9 mouse cellular contexts compared by ENCODE assay signal in genomic region chr5:135868653-135869052, GRCm38 (mm10). TPM values are rescaled to one million over a fixed set of nuclear protein-coding genes. Genes with fewer than 3 reads are reported as not detected.
DNase-seq lines count a peak whose midpoint lies in the region; ATAC-seq and TF ChIP-seq lines count a peak whose summit lies in the region.
"Had no signal": no experiment of that assay in that cellular context is flagged by ENCODE, and none has a peak within 500 bp of the region (broad histone marks: within the 10 kb centered on the region; RNA-seq: fewer than 3 reads in every experiment).

No protein-coding gene starts in this region.

- H3K4me1 ChIP-seq in heart, embryonic 15.5 days (replicated peaks), result peaks cover 26% of the 10 kb centered on the region
- no peaks in the 10 kb centered on the region for H3K4me1 ChIP-seq in heart, adult 2 months (ENCODE audit: control insufficient read depth, insufficient read depth, low read length)
- no peaks in the 10 kb centered on the region for H3K4me1 ChIP-seq in cortical plate, adult 2 months (ENCODE audit: control insufficient read depth, insufficient read depth, low read length)
- H3K4me1 ChIP-seq in hindbrain, embryonic 13.5 days (replicated peaks), result peaks cover 41% of the 10 kb centered on the region
- H3K4me1 ChIP-seq in midbrain, embryonic 14.5 days (ENCODE audit: control insufficient read depth, insufficient read depth, low read length), result peaks cover 25% of the 10 kb centered on the region

- intact Hi-C loops in heart, adult 2 months (cut with DNase I), result no loop called here

- no peak for TF ChIP-seq CTCF in heart, adult 2 months (IDR thresholded peaks at IDR 0.05)
- TF ChIP-seq CTCF in cortical plate, adult 2 months (IDR thresholded peaks at IDR 0.05; ENCODE audit: extremely low read depth, insufficient read depth, low read length), result no peak

- H3K79me2 ChIP-seq in heart, adult 2 months (replicated peaks; ENCODE audit: control insufficient read depth, insufficient read depth, low read length), result no peaks in the 10 kb centered on the region

- no peak for ATAC-seq in heart, embryonic 15.5 days (replicated peaks; ENCODE audit: insufficient number of reproducible peaks, insufficient read depth, low FRiP score, low read depth)
- ATAC-seq in hindbrain, embryonic 13.5 days (ENCODE audit: low FRiP score), result peak; percentile 22; the same call in 1 of the 2 replicates
- no peak for ATAC-seq in midbrain, embryonic 14.5 days (ENCODE audit: low FRiP score, low TSS enrichment)
- no peak for ATAC-seq in megakaryocyte progenitor cell, adult 5-6 weeks (replicated peaks; ENCODE audit: poor library complexity)

- H3K4me2 ChIP-seq in heart, embryonic 15.5 days, result peak overlapping the region; percentile 94
- H3K4me2 ChIP-seq in hindbrain, embryonic 13.5 days, result peak overlapping the region; percentile 82
- H3K4me2 ChIP-seq in midbrain, embryonic 14.5 days (ENCODE audit: low read length), result peak overlapping the region; percentile 81

- 3% methylated on average over 27 of the region's 27 CpGs for WGBS in heart, embryonic 15.5 days
- 3% methylated on average over 26 of the region's 27 CpGs for WGBS in heart, adult 2 months
- WGBS in hindbrain, embryonic 13.5 days, result 3% methylated on average over 27 of the region's 27 CpGs
- WGBS in midbrain, embryonic 14.5 days, result 4% methylated on average over 27 of the region's 27 CpGs

- no peaks in the 10 kb centered on the region for H3K36me3 ChIP-seq in heart, embryonic 15.5 days
- H3K36me3 ChIP-seq in heart, adult 2 months (ENCODE audit: control insufficient read depth, insufficient read depth, low read length), result no peaks in the 10 kb centered on the region
- peaks cover 33% of the 10 kb centered on the region for H3K36me3 ChIP-seq in hindbrain, embryonic 13.5 days
- H3K36me3 ChIP-seq in midbrain, embryonic 14.5 days (ENCODE audit: control insufficient read depth, insufficient read depth, low read length), result peaks cover 20% of the 10 kb centered on the region; the same call in 1 of the 2 replicates

- TF ChIP-seq EP300 in heart, adult 2 months (IDR thresholded peaks at IDR 0.05; ENCODE audit: insufficient read depth, low read depth, low read length), result no peak

- H3K27ac ChIP-seq in heart, embryonic 15.5 days, result no peak overlapping the region
- H3K27ac ChIP-seq in heart, adult 2 months, result no peak overlapping the region
- H3K27ac ChIP-seq in cortical plate, adult 2 months (ENCODE audit: insufficient read depth, low read length), result peak overlapping the region; percentile 86; the same call in 1 of the 2 replicates
- peak overlapping the region; percentile 42; the same call in 1 of the 2 replicates for H3K27ac ChIP-seq in hindbrain, embryonic 13.5 days
- no peak overlapping the region for H3K27ac ChIP-seq in midbrain, embryonic 14.5 days (replicated peaks; ENCODE audit: low read depth, low read length)

- no peak for DNase-seq in heart, adult 2 months
- peak; percentile 54 for DNase-seq in midbrain, embryonic 14.5 days
- DNase-seq in adrenal gland, adult (ENCODE audit: inconsistent age in 2 of 2, low spot score in 1 of 2), result no peak
- no peak for DNase-seq in cerebellum, adult 8-10 months
- DNase-seq: layer of hippocampus, postnatal 36 days had no signal

- TF ChIP-seq POLR2A in heart, adult 2 months (IDR thresholded peaks at IDR 0.05; ENCODE audit: insufficient read depth, low read depth, low read length), result no peak
- no peak for TF ChIP-seq POLR2A in cortical plate, adult 2 months (IDR thresholded peaks at IDR 0.05; ENCODE audit: extremely low read depth, insufficient read depth, low read length)

- H3K4me3 ChIP-seq in heart, embryonic 15.5 days, result peak overlapping the region; percentile 56
- no peak overlapping the region for H3K4me3 ChIP-seq in heart, adult 2 months
- peak overlapping the region; percentile 51 for H3K4me3 ChIP-seq in cortical plate, adult 2 months (ENCODE audit: insufficient read depth, low read length)
- H3K4me3 ChIP-seq in hindbrain, embryonic 13.5 days, result peak overlapping the region; percentile 47
- H3K4me3 ChIP-seq in midbrain, embryonic 14.5 days (replicated peaks; ENCODE audit: low read depth, low read length), result peak overlapping the region; percentile 41

- no peaks in the 10 kb centered on the region for H3K9me3 ChIP-seq in heart, embryonic 15.5 days (replicated peaks)
- H3K9me3 ChIP-seq in hindbrain, embryonic 13.5 days, result no peaks in the 10 kb centered on the region
- no peaks in the 10 kb centered on the region for H3K9me3 ChIP-seq in midbrain, embryonic 14.5 days (ENCODE audit: control insufficient read depth, low read length)

- H3K27me3 ChIP-seq in heart, embryonic 15.5 days, result peaks cover 82% of the 10 kb centered on the region
- H3K27me3 ChIP-seq in heart, adult 2 months (ENCODE audit: control insufficient read depth, insufficient read depth, low read length), result peaks cover 14% of the 10 kb centered on the region
- peaks cover 45% of the 10 kb centered on the region for H3K27me3 ChIP-seq in hindbrain, embryonic 13.5 days
- peaks cover 18% of the 10 kb centered on the region; the same call in 1 of the 2 replicates for H3K27me3 ChIP-seq in midbrain, embryonic 14.5 days (ENCODE audit: control insufficient read depth, insufficient read depth, low read length)

- no peak overlapping the region for H3K9ac ChIP-seq in heart, embryonic 15.5 days
- H3K9ac ChIP-seq in heart, adult 2 months (ENCODE audit: low read depth, low read length), result no peak overlapping the region
- H3K9ac ChIP-seq in hindbrain, embryonic 13.5 days, result peak overlapping the region; percentile 84
- H3K9ac ChIP-seq in midbrain, embryonic 14.5 days (replicated peaks; ENCODE audit: low read length), result peak overlapping the region; percentile 62

RNA-seq across cellular contexts. Expression of gene Hspb1, which starts 19.1 kb away (rescaled TPM):
- polyA plus RNA-seq in heart, embryonic 15.5 days (2015; fragmentation: Nextera tagmentation; extraction: Ambion mirVana), result 743 and 952 TPM in 2 replicates
- total RNA-seq in heart, adult 2 months (2021), result 100 to 1,000 TPM; 434 to 446 TPM
- polyA plus RNA-seq in heart, adult 2 months (2012; rRNA removed), result 427 and 635 TPM in 2 replicates
- 27.6 and 27.8 TPM in 2 replicates for polyA plus RNA-seq in cortical plate, adult 2 months (2012; rRNA removed)
- polyA plus RNA-seq in hindbrain, embryonic 13.5 days (2015; fragmentation: Nextera tagmentation; extraction: Ambion mirVana), result 8.9 and 10.3 TPM in 2 replicates
- polyA plus RNA-seq in midbrain, embryonic 14.5 days (2014; fragmentation: Nextera tagmentation; extraction: Ambion mirVana), result 5.5 and 6.4 TPM in 2 replicates
- not detected in 2 replicates for total RNA-seq in megakaryocyte progenitor cell, adult 5-6 weeks (2015)
- not detected in 2 replicates for total RNA-seq in megakaryocyte progenitor cell, adult 5-6 weeks (2017)

Comparison
In these comparisons a context has a peak if more than half of its experiments do, and no peak if none do; other contexts are left out.
1. H3K27ac ChIP-seq: peak in cortical plate, adult 2 months (single experiment) and hindbrain, embryonic 13.5 days (single experiment); none in heart, embryonic 15.5 days (single experiment), heart, adult 2 months (single experiment) and midbrain, embryonic 14.5 days (single experiment).
2. H3K9ac ChIP-seq: peak in hindbrain, embryonic 13.5 days (single experiment) and midbrain, embryonic 14.5 days (single experiment); none in heart, embryonic 15.5 days (single experiment) and heart, adult 2 months (single experiment).
3. RNA of gene Hspb1, which starts 19.1 kb away (polyA plus RNA-seq): 743 to 952 TPM in heart, embryonic 15.5 days and 427 to 635 TPM in heart, adult 2 months; 27.6 to 27.8 TPM in cortical plate, adult 2 months, 8.9 to 10.3 TPM in hindbrain, embryonic 13.5 days and 5.5 to 6.4 TPM in midbrain, embryonic 14.5 days; every median in the first group is over 10 times any median in the second.
4. Peak in every context shown above with its lines, with median percentiles within 50 percentile points of each other: H3K4me2 ChIP-seq.